Mouse (Mus musculus) ES-E14 (cell line): ENCODE results near the gene Yrdc.

Experiments
- CHD2 ChIP-seq: IDR thresholded peaks from 2 replicates; pipeline ENCODE4 v1.6.1; 2014; ENCODE audit warnings: mild to moderate bottlenecking, low read depth, low read length, inconsistent platforms
- MAFK ChIP-seq: IDR thresholded peaks from 2 replicates; pipeline ENCODE4 v1.6.1; 2014; ENCODE audit warnings: mild to moderate bottlenecking, low read depth, low read length, inconsistent platforms; ENCODE audit not compliant: insufficient read depth

DNA sequence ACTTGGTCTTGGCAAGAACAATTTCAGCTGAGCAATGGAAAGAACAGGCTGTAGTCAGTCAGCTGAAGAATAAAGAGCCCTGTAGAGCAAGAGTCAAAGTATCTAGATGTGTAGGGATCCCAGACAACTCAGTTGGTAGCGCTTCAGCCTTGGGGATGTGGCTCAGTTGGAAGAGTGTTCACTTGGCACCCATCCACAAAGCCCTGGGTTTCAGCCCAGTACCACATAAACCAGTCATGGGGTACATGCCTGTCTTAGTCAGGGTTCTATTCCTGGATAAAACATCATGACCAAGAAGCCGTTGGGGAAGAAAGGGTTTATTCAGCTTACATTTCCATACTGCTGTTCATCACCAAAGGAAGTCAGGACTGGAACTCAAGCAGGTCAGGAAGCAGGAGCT lies 39.5 kb downstream of the Yrdc start:
- no peak for TF ChIP-seq CHD2
- no peak for TF ChIP-seq MAFK
